Mouse (Mus musculus) olfactory bulb, adult 2 months (tissue): Measurements from ENCODE around the gene Lrrc8d.

Experiments used
- CTCF ChIP-seq: fragments of 200-500 bp; IDR thresholded peaks from 2 replicates; pipeline ENCODE4 v1.5.1; 2012; ENCODE audit warnings: low read depth, mild to moderate bottlenecking, low read length, moderate library complexity; ENCODE audit not compliant: insufficient read depth
- POLR2A ChIP-seq: fragments of 200-500 bp; IDR thresholded peaks from 2 replicates; pipeline ENCODE4 v1.6.1; 2012; ENCODE audit warnings: mild to moderate bottlenecking, low read depth, low read length, moderate library complexity; ENCODE audit not compliant: insufficient read depth

DNA sequence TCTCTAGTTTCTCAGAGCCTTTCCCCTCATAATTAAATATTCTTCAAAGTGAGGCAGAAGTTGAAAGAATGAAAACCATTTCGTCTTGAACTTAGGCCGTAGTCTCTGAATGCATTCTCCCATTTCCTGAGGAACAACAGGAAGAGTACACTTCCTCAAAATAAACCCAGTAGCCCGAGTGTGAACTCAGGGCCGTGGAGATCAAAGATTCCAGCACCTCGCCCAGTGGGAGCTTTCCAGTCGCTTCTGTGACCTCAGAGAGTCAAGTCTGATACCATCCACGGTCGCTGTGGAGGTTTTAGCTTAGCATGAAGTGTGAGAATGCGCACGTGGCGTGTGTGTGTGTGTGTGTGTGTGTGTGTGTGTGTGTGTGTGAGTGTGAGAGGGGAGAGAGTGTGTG lies 45.6 kb downstream of the Lrrc8d start:
- TF ChIP-seq POLR2A (no peak), CTCF (no peak)
